Mouse (Mus musculus): ENCODE measurements around the gene Ctsg. TPM values are rescaled to one million over a fixed set of nuclear protein-coding genes. Genes with fewer than 3 reads are reported as not detected.
"Not testable (repeated sequence)": the region's sequence is repeated elsewhere in the genome, so short reads cannot be mapped to it uniquely, and the experiment has no call there.

Ctsg gene
- polyA plus RNA-seq (2015; fragmentation: Nextera tagmentation; extraction: Ambion mirVana), result 0.92 and 1.7 TPM in 2 replicates

GRCm38 (mm10) chr14:56102386-56102785 lies at the start of gene Ctsg:
TSS of gene Ctsg (minus strand) at chr14:56102574.
- ATAC-seq (ENCODE audit: insufficient read depth, low FRiP score), result no peak
- Histone ChIP-seq H3K9ac (ENCODE audit: low read length) (no peak within 1 kb of the TSS), H3K4me2 (ENCODE audit: low read depth, low read length) (no peak within 1 kb of the TSS), H3K27ac (ENCODE audit: low read length) (no peak within 1 kb of the TSS), H3K27me3 (ENCODE audit: control insufficient read depth, insufficient read depth, low read length) (no peaks in the 10 kb centered on the region), H3K9me3 (replicated peaks; ENCODE audit: control insufficient read depth, low read length) (no peaks in the 10 kb centered on the region), H3K36me3 (ENCODE audit: control insufficient read depth, insufficient read depth, low read length) (no peaks in the 10 kb centered on the region), H3K4me1 (ENCODE audit: control insufficient read depth, insufficient read depth, low read length) (no peaks in the 10 kb centered on the region), H3K4me3 (replicated peaks; ENCODE audit: low read length) (no peak within 1 kb of the TSS)
- 65% methylated on average over 10 of the region's 10 CpGs for WGBS

GRCm38 (mm10) chr14:56133675-56134074 lies 31.3 kb upstream of the Ctsg start:
- not testable (repeated sequence) for H3K4me3 ChIP-seq (replicated peaks; ENCODE audit: low read length); H3K9me3 ChIP-seq (replicated peaks; ENCODE audit: control insufficient read depth, low read length); H3K4me2 ChIP-seq (ENCODE audit: low read depth, low read length); H3K4me1 ChIP-seq (ENCODE audit: control insufficient read depth, insufficient read depth, low read length); H3K27ac ChIP-seq (ENCODE audit: low read length); ATAC-seq (ENCODE audit: insufficient read depth, low FRiP score); H3K27me3 ChIP-seq (ENCODE audit: control insufficient read depth, insufficient read depth, low read length); H3K9ac ChIP-seq (ENCODE audit: low read length); H3K36me3 ChIP-seq (ENCODE audit: control insufficient read depth, insufficient read depth, low read length)
- WGBS, result 56% methylated on average over 1 of the region's 1 CpGs

- H3K4me3 ChIP-seq (replicated peaks; ENCODE audit: low read length); H3K27ac ChIP-seq (ENCODE audit: low read length); H3K4me2 ChIP-seq (ENCODE audit: low read depth, low read length); H3K9ac ChIP-seq (ENCODE audit: low read length); H3K9me3 ChIP-seq (replicated peaks; ENCODE audit: control insufficient read depth, low read length); ATAC-seq (ENCODE audit: insufficient read depth, low FRiP score); H3K36me3 ChIP-seq (ENCODE audit: control insufficient read depth, insufficient read depth, low read length); H3K4me1 ChIP-seq (ENCODE audit: control insufficient read depth, insufficient read depth, low read length); H3K27me3 ChIP-seq (ENCODE audit: control insufficient read depth, insufficient read depth, low read length): not testable (repeated sequence)
- 70% methylated on average over 2 of the region's 2 CpGs for WGBS
Observed at GRCm38 (mm10) chr14:56132508-56132907, 30.1 kb upstream of the Ctsg start, which contains the start of gene Gzmd. TSS of gene Gzmd (minus strand) at chr14:56132608.

GRCm38 (mm10) chr14:56128341-56128740 lies 26.0 kb upstream of the Ctsg start:
- Histone ChIP-seq H3K27ac (ENCODE audit: low read length) (no peak overlapping the region), H3K36me3 (ENCODE audit: control insufficient read depth, insufficient read depth, low read length) (no peaks in the 10 kb centered on the region), H3K4me1 (ENCODE audit: control insufficient read depth, insufficient read depth, low read length) (no peaks in the 10 kb centered on the region), H3K4me3 (replicated peaks; ENCODE audit: low read length) (no peak overlapping the region), H3K4me2 (ENCODE audit: low read depth, low read length) (no peak overlapping the region), H3K9me3 (replicated peaks; ENCODE audit: control insufficient read depth, low read length) (no peaks in the 10 kb centered on the region), H3K27me3 (ENCODE audit: control insufficient read depth, insufficient read depth, low read length) (no peaks in the 10 kb centered on the region), H3K9ac (ENCODE audit: low read length) (no peak overlapping the region)
- 51% methylated on average over 3 of the region's 3 CpGs for WGBS
- no peak for ATAC-seq (ENCODE audit: insufficient read depth, low FRiP score)

GRCm38 (mm10) chr14:56123516-56123915 lies 21.1 kb upstream of the Ctsg start:
- no peaks in the 10 kb centered on the region for H3K36me3 ChIP-seq (ENCODE audit: control insufficient read depth, insufficient read depth, low read length)

GRCm38 (mm10) chr14:56120525-56120924 lies 18.2 kb upstream of the Ctsg start, which contains the start of gene Gzme:
TSS of gene Gzme (minus strand) at chr14:56120625.
- H3K9ac ChIP-seq (ENCODE audit: low read length), result no peak within 1 kb of the TSS
- no peaks in the 10 kb centered on the region for H3K36me3 ChIP-seq (ENCODE audit: control insufficient read depth, insufficient read depth, low read length)
- H3K27ac ChIP-seq (ENCODE audit: low read length), result no peak within 1 kb of the TSS
- H3K4me1 ChIP-seq (ENCODE audit: control insufficient read depth, insufficient read depth, low read length), result no peaks in the 10 kb centered on the region
- H3K27me3 ChIP-seq (ENCODE audit: control insufficient read depth, insufficient read depth, low read length), result no peaks in the 10 kb centered on the region
- no peak within 1 kb of the TSS for H3K4me3 ChIP-seq (replicated peaks; ENCODE audit: low read length)
- no peak for ATAC-seq (ENCODE audit: insufficient read depth, low FRiP score)
- H3K9me3 ChIP-seq (replicated peaks; ENCODE audit: control insufficient read depth, low read length), result no peaks in the 10 kb centered on the region
- H3K4me2 ChIP-seq (ENCODE audit: low read depth, low read length), result no peak within 1 kb of the TSS

More at GRCm38 (mm10) chr14:56123516-56123915, 21.1 kb upstream of the Ctsg start:
- no peaks in the 10 kb centered on the region for H3K9me3 ChIP-seq (replicated peaks; ENCODE audit: control insufficient read depth, low read length)
- no peaks in the 10 kb centered on the region for H3K27me3 ChIP-seq (ENCODE audit: control insufficient read depth, insufficient read depth, low read length)
- H3K27ac ChIP-seq (ENCODE audit: low read length), result no peak overlapping the region
- H3K4me3 ChIP-seq (replicated peaks; ENCODE audit: low read length), result no peak overlapping the region
- H3K9ac ChIP-seq (ENCODE audit: low read length), result no peak overlapping the region
- ATAC-seq (ENCODE audit: insufficient read depth, low FRiP score), result no peak
- no peaks in the 10 kb centered on the region for H3K4me1 ChIP-seq (ENCODE audit: control insufficient read depth, insufficient read depth, low read length)
- H3K4me2 ChIP-seq (ENCODE audit: low read depth, low read length), result no peak overlapping the region
- 78% methylated on average over 3 of the region's 3 CpGs for WGBS

GRCm38 (mm10) chr14:56115531-56116310 lies 13.3 kb upstream of the Ctsg start:
- not testable (repeated sequence) for H3K36me3 ChIP-seq (ENCODE audit: control insufficient read depth, insufficient read depth, low read length); H3K9me3 ChIP-seq (replicated peaks; ENCODE audit: control insufficient read depth, low read length); H3K4me2 ChIP-seq (ENCODE audit: low read depth, low read length); H3K27ac ChIP-seq (ENCODE audit: low read length); H3K9ac ChIP-seq (ENCODE audit: low read length); H3K27me3 ChIP-seq (ENCODE audit: control insufficient read depth, insufficient read depth, low read length); ATAC-seq (ENCODE audit: insufficient read depth, low FRiP score); H3K4me1 ChIP-seq (ENCODE audit: control insufficient read depth, insufficient read depth, low read length); H3K4me3 ChIP-seq (replicated peaks; ENCODE audit: low read length)
- 89% methylated on average over 33 of the region's 33 CpGs for WGBS

- H3K27me3 ChIP-seq (ENCODE audit: control insufficient read depth, insufficient read depth, low read length), result no peaks in the 10 kb centered on the region
- no peak overlapping the region for H3K4me2 ChIP-seq (ENCODE audit: low read depth, low read length)
- 80% methylated on average over 13 of the region's 13 CpGs for WGBS
- no peak for ATAC-seq (ENCODE audit: insufficient read depth, low FRiP score)
- no peaks in the 10 kb centered on the region for H3K36me3 ChIP-seq (ENCODE audit: control insufficient read depth, insufficient read depth, low read length)
- H3K4me3 ChIP-seq (replicated peaks; ENCODE audit: low read length), result no peak overlapping the region
- H3K9ac ChIP-seq (ENCODE audit: low read length), result no peak overlapping the region
- H3K27ac ChIP-seq (ENCODE audit: low read length), result no peak overlapping the region
- H3K9me3 ChIP-seq (replicated peaks; ENCODE audit: control insufficient read depth, low read length), result no peaks in the 10 kb centered on the region
- no peaks in the 10 kb centered on the region for H3K4me1 ChIP-seq (ENCODE audit: control insufficient read depth, insufficient read depth, low read length)
Observed at GRCm38 (mm10) chr14:56105447-56106180, 3.2 kb upstream of the Ctsg start.

GRCm38 (mm10) chr14:56105016-56105415 lies 2.6 kb upstream of the Ctsg start:
- no peak overlapping the region for H3K9ac ChIP-seq (ENCODE audit: low read length)
- no peak overlapping the region for H3K4me2 ChIP-seq (ENCODE audit: low read depth, low read length)
- H3K4me3 ChIP-seq (replicated peaks; ENCODE audit: low read length), result no peak overlapping the region
- 78% methylated on average over 5 of the region's 5 CpGs for WGBS
- H3K4me1 ChIP-seq (ENCODE audit: control insufficient read depth, insufficient read depth, low read length), result no peaks in the 10 kb centered on the region
- H3K9me3 ChIP-seq (replicated peaks; ENCODE audit: control insufficient read depth, low read length), result no peaks in the 10 kb centered on the region
- no peak for ATAC-seq (ENCODE audit: insufficient read depth, low FRiP score)
- H3K27me3 ChIP-seq (ENCODE audit: control insufficient read depth, insufficient read depth, low read length), result no peaks in the 10 kb centered on the region
- no peaks in the 10 kb centered on the region for H3K36me3 ChIP-seq (ENCODE audit: control insufficient read depth, insufficient read depth, low read length)
- no peak overlapping the region for H3K27ac ChIP-seq (ENCODE audit: low read length)

All from stomach, embryonic 16.5 days (tissue).